Mouse (Mus musculus) CH12.LX (cell line): ENCODE data around the gene Mxra7. TPM values are rescaled to one million over a fixed set of nuclear protein-coding genes. Genes with fewer than 3 reads are reported as not detected.
A peak's percentile ranks its signal among the peaks of the same experiment; 100 is the strongest.

ENCODE experiments used
- DNase-seq: peaks from one replicate; pipeline ENCODE4 v3.0.0-alpha.2; 2013; ENCODE audit errors: extremely low read depth
- H3K27ac ChIP-seq: 2 replicates; pipeline ENCODE4 v1.5.1; 2012; ENCODE audit warnings: low read depth, mild to moderate bottlenecking, control low read depth, moderate library complexity; ENCODE audit not compliant: insufficient read depth
- H3K27me3 ChIP-seq: replicated peaks from 2 replicates; pipeline ENCODE3; 2012; ENCODE audit warnings: inconsistent platforms
- H3K36me3 ChIP-seq, 2 experiments: replicated peaks in 1 of 2; 2 replicates each; pipeline versions ENCODE3 to v1.6.1; 2012; ENCODE audit warnings: inconsistent platforms in 1 of 2, low read length in 1 of 2, mild to moderate bottlenecking in 1 of 2, mixed read lengths in 1 of 2, moderate library complexity in 1 of 2; ENCODE audit not compliant: control insufficient read depth in 1 of 2, insufficient read depth in 1 of 2
- H3K4me1 ChIP-seq, 2 experiments: 2 replicates each; pipeline ENCODE4 v1.6.1; 2012; ENCODE audit warnings: inconsistent platforms in 1 of 2, moderate library complexity in 1 of 2; ENCODE audit not compliant: insufficient read depth in 2 of 2, control insufficient read depth in 1 of 2
- H3K4me2 ChIP-seq: 2 replicates; pipeline ENCODE4 v1.6.1; 2012; ENCODE audit warnings: low read depth, mild to moderate bottlenecking, control low read depth; ENCODE audit not compliant: poor library complexity, insufficient read depth, severe bottlenecking
- H3K4me3 ChIP-seq, 3 experiments: fragments of 150-350 bp in 1 of 3; sonication (generic) in 1 of 3; replicated peaks in 1 of 3; 2 replicates each; pipeline versions ENCODE3 to v1.5.1; 2011 to 2012; ENCODE audit warnings: low read depth in 2 of 3, low read length in 2 of 3, mild to moderate bottlenecking in 2 of 3, moderate library complexity in 2 of 3, control low read depth in 1 of 3, improper control_type of control experiment in 1 of 3, inconsistent platforms in 1 of 3, mixed read lengths in 1 of 3; ENCODE audit not compliant: poor library complexity in 1 of 3
- H3K79me2 ChIP-seq: replicated peaks from 2 replicates; pipeline ENCODE4 v1.6.1; 2012; ENCODE audit warnings: mild to moderate bottlenecking, moderate library complexity; ENCODE audit not compliant: control insufficient read depth, poor library complexity, insufficient read depth, severe bottlenecking; ENCODE audit errors: extremely low read depth
- H3K9ac ChIP-seq: 2 replicates; pipeline ENCODE4 v1.6.1; 2012; ENCODE audit warnings: low read depth, mild to moderate bottlenecking, control low read depth, moderate library complexity; ENCODE audit not compliant: insufficient read depth
- H3K9me3 ChIP-seq: replicated peaks from 2 replicates; pipeline ENCODE3; 2012; ENCODE audit warnings: low read length, inconsistent platforms, mixed read lengths
- E2F4 ChIP-seq: IDR thresholded peaks from 2 replicates; pipeline ENCODE4 v1.6.1; 2011; ENCODE audit warnings: low read depth, low read length, improper control_type of control experiment; ENCODE audit not compliant: insufficient replicate concordance
- KAT2A ChIP-seq: IDR thresholded peaks from 2 replicates; pipeline ENCODE4 v1.6.1; 2012; ENCODE audit warnings: low read length, improper control_type of control experiment, inconsistent platforms; ENCODE audit not compliant: insufficient replicate concordance
- NRF1 ChIP-seq: IDR thresholded peaks from 2 replicates; pipeline ENCODE4 v1.6.1; 2014; ENCODE audit warnings: low read depth, mild to moderate bottlenecking, inconsistent platforms, low read length, improper control_type of control experiment, moderate library complexity
- POLR2A ChIP-seq: IDR thresholded peaks from 2 replicates; pipeline ENCODE4 v1.6.1; 2011; ENCODE audit warnings: low read depth, mild to moderate bottlenecking, improper control_type of control experiment, low read length
- SMC3 ChIP-seq: IDR thresholded peaks from 2 replicates; pipeline ENCODE4 v1.6.1; 2011; ENCODE audit warnings: low read depth, low read length, improper control_type of control experiment
- UBTF ChIP-seq: IDR thresholded peaks from 2 replicates; pipeline ENCODE4 v1.6.1; 2012; ENCODE audit warnings: low read depth, mild to moderate bottlenecking, inconsistent platforms, low read length, improper control_type of control experiment, moderate library complexity
- USF2 ChIP-seq: conservative IDR thresholded peaks from 2 replicates; pipeline ENCODE4 v1.6.1; 2011; ENCODE audit warnings: low read depth, low read length, improper control_type of control experiment
- ZC3H11A ChIP-seq: IDR thresholded peaks from 2 replicates; pipeline ENCODE4 v1.6.1; 2012; ENCODE audit warnings: low read depth, mild to moderate bottlenecking, inconsistent platforms, low read length, improper control_type of control experiment
- dilution Hi-C: fragments of 300-500 bp; cut with MboI; formaldehyde crosslinking; loops from 2 replicates; pipeline ENCODE4 v1.14.3; 2020; ENCODE audit warnings: low sequenced_read_pairs; ENCODE audit not compliant: extremely low pct_unique_long_range_greater_than_20kb, extremely low pct_ligation_motif_present
- in situ Hi-C: fragments of 300-500 bp; cut with MboI; formaldehyde crosslinking; loops from 3 replicates; pipeline ENCODE4 v1.14.3; 2019; ENCODE audit warnings: low sequenced_read_pairs, low pct_ligation_motif_present, low pct_unique_long_range_greater_than_20kb, mixed read lengths
- polyA plus RNA-seq: library from polyadenylated mRNA; unstranded; fragments of >175 nt; gene quantifications from 2 replicates; pipeline ENCODE4 v1.2.1, GENCODE M21; 2012; ENCODE audit warnings: low read depth; ENCODE audit not compliant: insufficient read length
- total RNA-seq, 2 experiments: library from RNA; depleted of rRNA; stranded (reverse); fragments of 300-350 nt in 1 of 2; fragments of >200 nt in 1 of 2; gene quantifications; 2 replicates each; pipeline ENCODE4 v1.2.3; 2012 to 2014

Gene Mxra7
- total and polyA plus RNA-seq, 3 experiments = not detected

DNA sequence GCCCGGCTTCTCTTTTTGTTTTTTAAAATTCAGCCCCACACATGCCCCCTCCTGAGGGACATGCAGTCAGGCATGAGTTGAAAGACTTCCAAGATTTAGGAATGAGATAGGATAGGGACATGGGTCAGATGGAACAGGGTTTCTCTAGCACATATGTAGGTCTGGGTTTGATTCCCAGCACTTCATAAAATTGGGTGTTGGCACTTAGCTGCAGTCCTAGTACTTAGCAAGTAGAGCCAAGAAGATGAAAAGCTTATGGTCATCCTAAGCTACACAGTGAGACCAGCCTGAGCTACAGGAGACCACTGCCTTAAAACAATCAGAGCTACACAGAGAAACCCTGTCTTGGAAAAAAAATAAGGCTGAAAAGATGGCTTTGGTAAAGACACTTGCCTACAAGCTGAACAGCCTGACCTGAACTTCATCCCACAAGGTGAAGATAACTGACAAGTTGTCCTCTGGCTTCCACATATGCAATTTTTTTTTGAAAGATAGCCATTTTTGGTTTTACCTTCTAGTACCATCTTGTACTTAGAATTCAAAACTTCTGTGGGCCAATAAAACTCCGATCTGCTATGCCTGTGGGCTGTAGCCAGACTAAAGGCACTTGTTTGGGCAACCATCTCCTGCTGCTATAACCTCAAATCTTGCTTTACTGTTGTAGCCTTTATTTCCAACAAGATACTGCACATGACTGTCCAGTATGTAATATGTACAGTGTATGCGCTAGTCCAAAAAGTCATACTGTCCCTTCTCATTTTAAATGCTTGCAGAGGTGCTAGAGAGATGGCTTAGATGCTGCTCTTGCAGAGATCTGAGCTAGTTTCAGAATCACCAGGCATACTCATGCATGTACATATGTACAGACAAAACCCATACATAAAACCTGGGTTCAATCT is 19.6 kb upstream of the Mxra7 start:
- no peak for TF ChIP-seq NRF1
- TF ChIP-seq UBTF = no peak
- no peak for TF ChIP-seq E2F4
- peak; percentile 32 for TF ChIP-seq POLR2A
- no peak for TF ChIP-seq KAT2A
- no peak for TF ChIP-seq SMC3
- TF ChIP-seq ZC3H11A = no peak
- Histone ChIP-seq H3K79me2 (peaks cover 67% of the 10 kb centered on the region), H3K9me3 (no peaks in the 10 kb centered on the region), H3K4me1 (peaks cover 5 to 56% of the 10 kb centered on the region in 2 experiments; a peak in 3 of 4 replicates), H3K4me2 (peak overlapping the region; percentile 1; the same call in 1 of the 2 replicates), H3K27me3 (no peaks in the 10 kb centered on the region), H3K36me3 (peaks cover 29 to 56% of the 10 kb centered on the region in 2 experiments), H3K27ac (no peak overlapping the region), H3K4me3 (no peak overlapping the region), H3K9ac (no peak overlapping the region)
- dilution Hi-C loops (no loop called here), in situ Hi-C loops (no loop called here)
- DNase-seq = peak; percentile 34

DNA sequence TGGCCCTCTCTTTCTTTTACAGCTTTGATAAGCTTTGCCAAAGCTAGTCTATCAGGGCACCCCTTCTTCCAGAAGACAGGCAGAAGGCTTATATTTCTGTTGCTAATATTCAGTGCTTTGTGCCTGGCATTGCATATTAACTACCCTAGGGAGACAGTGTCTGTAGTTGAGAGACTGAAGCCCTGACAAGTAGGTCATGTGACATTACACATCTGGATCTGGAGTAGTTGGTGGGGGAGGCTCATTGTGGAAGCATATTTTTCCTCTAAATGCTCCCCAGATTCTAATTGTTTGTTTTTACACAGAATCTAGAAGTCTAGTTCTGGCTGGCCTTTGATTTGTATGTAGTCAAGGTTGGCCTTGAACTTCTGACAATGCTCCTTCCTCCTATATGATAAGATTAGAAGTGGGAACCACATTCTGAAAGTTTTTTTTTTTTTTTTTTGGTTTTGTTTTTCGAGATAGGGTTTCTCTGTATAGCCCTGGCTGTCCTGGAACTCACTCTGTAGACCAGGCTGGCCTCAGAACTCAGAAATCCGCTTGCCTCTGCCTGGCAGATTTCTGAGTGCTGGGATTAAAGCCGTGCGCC is 18.8 kb upstream of the Mxra7 start:
- H3K4me3 ChIP-seq = no peak overlapping the region
- peaks cover 67% of the 10 kb centered on the region for H3K79me2 ChIP-seq
- 0 out of 2 replicates have a peak overlapping the region, but pooled peaks have one; percentile 12 for H3K27ac ChIP-seq
- DNase-seq = peak; percentile 34
- H3K4me1 ChIP-seq = peaks cover 5 to 57% of the 10 kb centered on the region in 2 experiments; a peak in 3 of 4 replicates
- H3K4me2 ChIP-seq = no peak overlapping the region
- H3K9me3 ChIP-seq = no peaks in the 10 kb centered on the region
- in situ Hi-C loops = no loop called here
- H3K9ac ChIP-seq = no peak overlapping the region
- dilution Hi-C loops = no loop called here
- TF ChIP-seq KAT2A (no peak), USF2 (peak; percentile 65)
- H3K36me3 ChIP-seq = peaks cover 25 to 51% of the 10 kb centered on the region in 2 experiments
- no peaks in the 10 kb centered on the region for H3K27me3 ChIP-seq
